In the genomic region with DNA sequence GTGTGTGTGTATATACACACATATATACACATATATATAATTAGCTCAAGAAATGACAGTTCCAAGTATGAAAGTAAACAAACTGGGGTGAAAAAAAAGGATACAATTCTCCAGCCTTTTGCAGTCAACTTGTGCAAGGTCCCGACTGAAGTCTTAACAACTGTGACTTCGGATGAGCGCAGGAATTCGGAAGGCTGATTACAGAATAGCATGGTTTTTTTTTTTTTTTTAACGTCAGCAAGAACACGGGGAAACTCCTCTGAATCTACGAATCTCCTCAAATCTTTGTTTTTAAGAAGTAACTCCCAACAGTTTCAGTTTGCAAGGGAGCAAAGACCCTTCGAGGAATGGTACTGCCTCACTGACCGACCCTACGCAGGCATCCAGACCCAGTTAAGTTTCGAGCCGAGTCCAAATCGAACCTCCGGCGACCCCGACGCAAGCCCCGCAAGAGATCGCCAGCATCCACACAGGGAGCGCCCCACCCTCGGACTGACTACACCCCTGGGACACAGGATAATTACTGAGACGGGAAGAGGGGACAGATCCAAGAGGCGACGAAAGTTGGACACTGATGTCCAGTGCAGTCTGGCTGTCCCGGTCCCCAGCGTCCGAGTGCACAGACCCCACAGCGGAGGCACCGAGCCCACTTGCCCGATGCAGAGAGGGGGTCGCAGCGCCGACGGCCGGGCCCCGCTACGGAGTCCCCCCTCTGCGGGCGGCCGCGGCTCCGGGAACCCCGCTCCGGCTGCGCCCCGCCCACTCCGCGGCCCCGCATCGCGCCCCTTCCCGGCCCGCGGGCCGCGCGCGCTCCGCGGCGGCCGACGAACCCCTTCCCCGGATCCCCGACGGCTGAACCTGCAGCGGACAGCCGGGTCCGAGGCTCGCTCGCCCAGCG, we compare ENCODE assay signal across 7 mouse cellular contexts. TPM values are rescaled to one million over a fixed set of nuclear protein-coding genes. Genes with fewer than 3 reads are reported as not detected.
DNase-seq lines count a peak whose midpoint lies in the region; ATAC-seq lines count a peak whose summit lies in the region.

No protein-coding gene starts in this region.

- peak overlapping the region; percentile 75 for H3K4me2 ChIP-seq in forebrain, embryonic 15.5 days (replicated peaks)
- H3K4me2 ChIP-seq in kidney, embryonic 14.5 days (replicated peaks; ENCODE audit: low read depth, low read length), result peak overlapping the region; percentile 83
- H3K4me2 ChIP-seq in stomach, embryonic 15.5 days, result peak overlapping the region; percentile 73

- H3K27ac ChIP-seq in forebrain, embryonic 15.5 days (replicated peaks), result peak overlapping the region; percentile 89
- H3K27ac ChIP-seq in kidney, embryonic 14.5 days (ENCODE audit: low read depth, low read length), result peak overlapping the region; percentile 79
- H3K27ac ChIP-seq in stomach, embryonic 15.5 days, result peak overlapping the region; percentile 81

- DNase-seq in right cerebral cortex, postnatal 25 days, result peak; percentile 12
- no peak for DNase-seq in right cerebral cortex, adult 18-20 months
- DNase-seq in adrenal gland, postnatal 25 days, result peak; percentile 35
- DNase-seq in lung, postnatal 4 days, result peak; percentile 44 to 49

- H3K9ac ChIP-seq in forebrain, embryonic 15.5 days (replicated peaks), result peak overlapping the region; percentile 97
- H3K9ac ChIP-seq in kidney, embryonic 14.5 days (ENCODE audit: low read depth, low read length), result peak overlapping the region; percentile 94
- peak overlapping the region; percentile 97 for H3K9ac ChIP-seq in stomach, embryonic 15.5 days

- H3K9me3 ChIP-seq in forebrain, embryonic 15.5 days, result no peaks in the 10 kb centered on the region
- no peaks in the 10 kb centered on the region for H3K9me3 ChIP-seq in kidney, embryonic 14.5 days (ENCODE audit: control insufficient read depth, low read length)
- no peaks in the 10 kb centered on the region for H3K9me3 ChIP-seq in stomach, embryonic 15.5 days

- peaks cover 8% of the 10 kb centered on the region for H3K27me3 ChIP-seq in forebrain, embryonic 15.5 days
- no peaks in the 10 kb centered on the region for H3K27me3 ChIP-seq in kidney, embryonic 14.5 days (ENCODE audit: control insufficient read depth, insufficient read depth, low read length)
- H3K27me3 ChIP-seq in stomach, embryonic 15.5 days (replicated peaks), result no peaks in the 10 kb centered on the region

- WGBS in forebrain, embryonic 15.5 days, result under 1% methylated on average over 62 of the region's 72 CpGs
- under 1% methylated on average over 65 of the region's 72 CpGs for WGBS in kidney, embryonic 14.5 days
- WGBS in stomach, embryonic 15.5 days, result under 1% methylated on average over 72 of the region's 72 CpGs

- H3K4me3 ChIP-seq in forebrain, embryonic 15.5 days, result peak overlapping the region; percentile 99
- H3K4me3 ChIP-seq in kidney, embryonic 14.5 days (ENCODE audit: low read length), result peak overlapping the region; percentile 97
- peak overlapping the region; percentile 75 for H3K4me3 ChIP-seq in stomach, embryonic 15.5 days (replicated peaks)

- no peaks in the 10 kb centered on the region for H3K36me3 ChIP-seq in forebrain, embryonic 15.5 days
- H3K36me3 ChIP-seq in kidney, embryonic 14.5 days (ENCODE audit: control insufficient read depth, insufficient read depth, low read length), result no peaks in the 10 kb centered on the region
- no peaks in the 10 kb centered on the region for H3K36me3 ChIP-seq in stomach, embryonic 15.5 days

- peaks cover 37% of the 10 kb centered on the region for H3K4me1 ChIP-seq in forebrain, embryonic 15.5 days
- peaks cover 35% of the 10 kb centered on the region for H3K4me1 ChIP-seq in kidney, embryonic 14.5 days (ENCODE audit: control insufficient read depth, insufficient read depth, low read length)
- H3K4me1 ChIP-seq in stomach, embryonic 15.5 days, result peaks cover 33% of the 10 kb centered on the region

- ATAC-seq in forebrain, embryonic 15.5 days (replicated peaks), result no peak; the same call in none of the 2 replicates
- ATAC-seq in kidney, embryonic 14.5 days (ENCODE audit: low FRiP score, low TSS enrichment), result peak; percentile 20; the same call in 1 of the 2 replicates
- ATAC-seq in stomach, embryonic 15.5 days (ENCODE audit: insufficient read depth, low FRiP score, low read depth), result peak; percentile 23

RNA-seq across cellular contexts. Expression of a gene that starts 0.6 kb away (rescaled TPM):
- 29.0 and 29.5 TPM in 2 replicates for total RNA-seq in adrenal gland, postnatal 25 days (2021)
- polyA plus RNA-seq in forebrain, embryonic 15.5 days (2015; fragmentation: Nextera tagmentation; extraction: Ambion mirVana), result 20.0 and 23.7 TPM in 2 replicates
- polyA plus RNA-seq in kidney, embryonic 14.5 days (2014; fragmentation: Nextera tagmentation; extraction: Ambion mirVana), result 25.4 and 28.0 TPM in 2 replicates
- 18.4 and 18.8 TPM in 2 replicates for polyA plus RNA-seq in stomach, embryonic 15.5 days (2015; fragmentation: Nextera tagmentation; extraction: Ambion mirVana)
